Mouse (Mus musculus): ENCODE data around the gene Foxp1. TPM values are rescaled to one million over a fixed set of nuclear protein-coding genes. Genes with fewer than 3 reads are reported as not detected.

Foxp1 gene
- polyA plus RNA-seq, 1 experiment = 73.4 TPM

- peaks cover 24% of the 10 kb centered on the region for H3K4me1 ChIP-seq (ENCODE audit: control insufficient read depth, insufficient read depth, low read length)
- no peak for TF ChIP-seq CTCF (IDR thresholded peaks at IDR 0.05; ENCODE audit: low read depth, low read length)
- TF ChIP-seq POLR2A (IDR thresholded peaks at IDR 0.05; ENCODE audit: borderline replicate concordance, low read depth, low read length) = no peak
- peak overlapping the region; percentile 83 for H3K27ac ChIP-seq (ENCODE audit: insufficient read depth, low read depth, low read length)
- peak overlapping the region; percentile 97 for H3K4me3 ChIP-seq (ENCODE audit: insufficient read depth, low read length)
These were observed 493.6 kb downstream of the Foxp1 start for GRCm38 (mm10) chr6:99028989-99029305.

DNA sequence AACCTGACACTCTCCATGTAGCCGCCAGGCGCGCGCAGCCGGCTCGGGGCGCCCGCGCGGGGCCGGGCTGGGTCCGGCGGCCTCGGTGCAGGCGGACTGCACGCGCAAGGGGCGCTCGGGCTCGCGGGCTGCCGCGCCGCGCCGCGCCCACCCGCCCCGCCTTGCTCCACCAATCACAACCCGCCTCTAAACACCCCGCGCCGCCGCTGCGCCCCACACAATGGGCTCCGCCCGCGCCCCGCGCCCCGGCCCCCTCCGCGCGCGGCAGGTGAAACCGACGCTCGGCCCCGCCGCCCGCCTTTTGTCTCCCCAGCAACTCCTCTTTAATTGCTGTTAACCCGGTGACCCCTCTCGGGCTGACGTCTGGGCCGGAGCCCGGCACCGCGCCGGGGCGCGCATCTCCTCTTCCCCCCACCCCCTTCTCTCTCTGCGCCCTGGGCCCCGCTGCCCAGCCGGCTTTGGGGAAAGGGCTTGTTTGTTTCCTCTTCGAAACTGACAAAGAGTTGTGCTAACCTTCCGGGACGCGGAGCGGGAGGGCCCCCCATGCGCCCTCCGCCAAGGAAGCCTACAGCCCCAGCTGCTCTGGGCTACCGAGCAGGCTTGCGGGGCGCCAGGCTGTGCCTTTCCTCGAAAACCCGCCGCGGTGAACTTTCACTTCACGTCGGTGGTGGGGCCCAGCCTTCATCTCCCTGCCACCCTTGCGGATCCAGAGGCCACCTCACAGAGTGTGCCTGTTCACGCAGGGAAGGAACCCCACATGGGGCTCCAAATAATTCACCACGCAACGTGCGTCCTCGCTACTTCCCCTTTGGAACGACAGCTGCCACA is 494.1 kb downstream of the Foxp1 start:
- H3K27ac ChIP-seq (ENCODE audit: insufficient read depth, low read depth, low read length) = peak overlapping the region; percentile 83
- TF ChIP-seq CTCF (IDR thresholded peaks at IDR 0.05; ENCODE audit: low read depth, low read length) = no peak
- TF ChIP-seq POLR2A (IDR thresholded peaks at IDR 0.05; ENCODE audit: borderline replicate concordance, low read depth, low read length) = no peak
- peak overlapping the region; percentile 97 for H3K4me3 ChIP-seq (ENCODE audit: insufficient read depth, low read length)
- H3K4me1 ChIP-seq (ENCODE audit: control insufficient read depth, insufficient read depth, low read length) = peaks cover 28% of the 10 kb centered on the region

DNA sequence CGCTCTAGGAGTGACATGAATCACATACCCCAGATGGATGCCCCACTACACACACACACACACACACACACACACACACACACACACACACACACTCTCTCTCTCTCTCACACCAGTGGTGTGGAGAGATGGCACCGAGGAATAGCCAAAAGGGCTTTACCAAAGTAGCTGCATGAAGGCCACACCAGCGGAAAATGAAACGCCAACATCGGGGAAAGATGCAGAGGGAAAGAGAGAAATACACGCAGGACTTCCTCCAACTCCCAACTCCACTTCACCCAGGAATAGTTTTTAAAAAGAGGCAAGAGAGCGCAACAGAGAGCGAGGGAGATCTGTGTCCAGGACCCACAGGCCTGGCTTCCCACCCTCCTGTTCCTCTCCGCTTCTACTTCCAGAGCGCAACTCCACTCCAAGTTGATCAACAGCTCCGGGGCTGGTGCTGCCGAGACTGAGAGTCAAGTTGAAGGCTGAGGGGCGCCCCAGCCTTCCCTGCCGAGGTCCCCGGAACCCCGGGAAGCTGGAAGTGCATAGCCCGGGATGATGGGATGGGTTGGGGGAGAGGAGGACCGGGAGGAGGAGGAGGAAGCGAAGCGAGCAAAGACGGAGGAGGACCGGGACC is 494.9 kb downstream of the Foxp1 start:
- peak overlapping the region; percentile 77 for H3K27ac ChIP-seq (ENCODE audit: insufficient read depth, low read depth, low read length)
- peaks cover 29% of the 10 kb centered on the region for H3K4me1 ChIP-seq (ENCODE audit: control insufficient read depth, insufficient read depth, low read length)
- TF ChIP-seq CTCF (IDR thresholded peaks at IDR 0.05; ENCODE audit: low read depth, low read length) (no peak), POLR2A (IDR thresholded peaks at IDR 0.05; ENCODE audit: borderline replicate concordance, low read depth, low read length) (no peak)

DNA sequence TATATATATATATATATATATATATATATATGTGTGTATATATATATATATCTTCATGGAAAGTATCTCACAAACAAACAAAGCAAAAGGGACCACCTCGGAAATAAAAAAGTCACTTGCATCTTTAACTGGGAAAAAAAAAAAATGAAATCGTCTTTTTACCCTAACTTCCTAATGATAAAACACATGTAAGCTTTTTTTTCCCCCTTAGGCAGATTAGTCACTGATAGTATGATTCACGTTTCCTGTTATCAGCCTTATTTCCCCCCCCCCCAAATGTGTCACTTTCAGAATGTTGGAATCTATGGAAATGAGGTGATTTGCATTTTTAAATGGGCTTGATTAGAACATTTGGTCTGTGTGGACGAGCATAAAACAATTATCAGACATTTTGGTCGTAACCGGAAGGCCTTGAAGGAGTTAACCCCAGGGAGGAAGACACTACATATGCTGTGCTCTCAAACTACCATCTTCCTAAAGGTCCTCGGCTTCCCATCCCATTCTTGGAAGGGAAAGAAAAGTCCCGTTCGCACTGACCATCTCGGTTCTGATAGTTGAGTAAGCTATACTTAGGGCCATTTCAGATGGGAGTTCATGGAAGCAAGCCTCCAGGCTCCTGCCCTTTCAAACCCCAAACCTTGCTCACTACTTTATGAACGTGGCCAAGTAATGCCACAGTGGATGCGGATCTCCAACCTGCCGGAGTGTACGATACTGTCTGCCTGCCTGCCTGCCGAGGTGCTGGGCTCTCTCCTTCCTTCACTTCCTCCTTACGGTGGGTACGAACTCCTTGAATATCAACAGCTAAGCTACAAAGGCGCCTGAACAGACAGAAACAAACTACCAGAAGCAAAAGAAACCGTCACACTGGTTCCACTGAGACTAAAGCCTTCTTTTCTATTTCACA is 495.6 kb downstream of the Foxp1 start:
- H3K4me1 ChIP-seq (ENCODE audit: control insufficient read depth, insufficient read depth, low read length) = peaks cover 28% of the 10 kb centered on the region
- TF ChIP-seq CTCF (IDR thresholded peaks at IDR 0.05; ENCODE audit: low read depth, low read length) (no peak), POLR2A (IDR thresholded peaks at IDR 0.05; ENCODE audit: borderline replicate concordance, low read depth, low read length) (no peak)
- peak overlapping the region; percentile 77 for H3K27ac ChIP-seq (ENCODE audit: insufficient read depth, low read depth, low read length)
- peak overlapping the region; percentile 97 for H3K4me3 ChIP-seq (ENCODE audit: insufficient read depth, low read length)

More for the DNA sequence above, 494.9 kb downstream of the Foxp1 start:
- peak overlapping the region; percentile 97 for H3K4me3 ChIP-seq (ENCODE audit: insufficient read depth, low read length)

GRCm38 (mm10) chr6:99026040-99026439 is 496.5 kb downstream of the Foxp1 start:
- Histone ChIP-seq H3K4me3 (ENCODE audit: insufficient read depth, low read length) (peak overlapping the region; percentile 55), H3K4me1 (ENCODE audit: control insufficient read depth, insufficient read depth, low read length) (peaks cover 28% of the 10 kb centered on the region), H3K27ac (ENCODE audit: insufficient read depth, low read depth, low read length) (peak overlapping the region; percentile 20)
- TF ChIP-seq POLR2A (IDR thresholded peaks at IDR 0.05; ENCODE audit: borderline replicate concordance, low read depth, low read length) (no peak), CTCF (IDR thresholded peaks at IDR 0.05; ENCODE audit: low read depth, low read length) (no peak)

- peaks cover 21% of the 10 kb centered on the region for H3K4me1 ChIP-seq (ENCODE audit: control insufficient read depth, insufficient read depth, low read length)
- H3K4me3 ChIP-seq (ENCODE audit: insufficient read depth, low read length) = peak overlapping the region; percentile 37
- no peak for TF ChIP-seq CTCF (IDR thresholded peaks at IDR 0.05; ENCODE audit: low read depth, low read length)
- no peak for TF ChIP-seq POLR2A (IDR thresholded peaks at IDR 0.05; ENCODE audit: borderline replicate concordance, low read depth, low read length)
- peak overlapping the region; percentile 74 for H3K27ac ChIP-seq (ENCODE audit: insufficient read depth, low read depth, low read length)
These were observed 497.9 kb downstream of the Foxp1 start for GRCm38 (mm10) chr6:99024588-99024987.

DNA sequence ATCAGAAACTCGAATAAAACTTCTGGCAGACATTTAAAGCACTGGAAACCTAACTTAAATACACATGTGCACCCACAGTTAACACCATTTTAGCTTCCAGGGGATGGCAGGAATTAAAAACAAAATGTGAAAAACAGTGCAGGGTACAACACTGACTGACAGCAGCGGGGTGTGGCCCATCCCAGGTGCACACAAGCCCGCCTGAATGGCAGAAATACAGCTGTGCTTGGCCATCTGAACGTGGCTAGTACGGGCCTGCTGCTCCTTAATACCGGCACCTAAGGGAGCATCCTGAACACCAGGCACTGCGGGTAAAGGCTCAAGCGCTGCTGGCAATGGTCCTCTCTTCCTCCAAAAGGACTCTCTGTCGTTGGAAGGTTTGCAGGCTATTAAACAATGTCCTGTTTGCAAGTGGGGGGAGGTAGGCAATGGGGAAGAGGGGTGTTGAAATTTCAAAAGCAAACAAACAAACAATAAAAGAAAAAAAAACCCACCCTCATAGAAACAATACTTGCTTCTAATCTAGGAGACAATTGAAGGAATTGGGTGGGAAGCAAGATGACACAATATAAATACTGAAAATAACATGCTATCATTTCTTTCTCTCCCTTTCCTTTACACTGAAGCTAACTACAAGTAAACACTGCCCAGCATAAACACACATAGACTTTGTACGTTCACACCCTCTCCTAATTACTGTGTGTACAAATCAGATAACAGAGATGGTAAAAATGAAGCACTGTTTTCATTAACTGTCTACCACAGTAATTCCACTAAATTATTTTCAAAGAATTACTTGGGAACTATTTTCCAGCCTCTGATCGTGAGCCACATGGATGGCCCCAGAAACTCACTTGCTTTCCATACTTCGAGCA is 501.7 kb downstream of the Foxp1 start:
- no peak overlapping the region for H3K4me3 ChIP-seq (ENCODE audit: insufficient read depth, low read length)
- H3K4me1 ChIP-seq (ENCODE audit: control insufficient read depth, insufficient read depth, low read length) = peaks cover 18% of the 10 kb centered on the region
- TF ChIP-seq CTCF (IDR thresholded peaks at IDR 0.05; ENCODE audit: low read depth, low read length) (no peak), POLR2A (IDR thresholded peaks at IDR 0.05; ENCODE audit: borderline replicate concordance, low read depth, low read length) (no peak)
- H3K27ac ChIP-seq (ENCODE audit: insufficient read depth, low read depth, low read length) = no peak overlapping the region

DNA sequence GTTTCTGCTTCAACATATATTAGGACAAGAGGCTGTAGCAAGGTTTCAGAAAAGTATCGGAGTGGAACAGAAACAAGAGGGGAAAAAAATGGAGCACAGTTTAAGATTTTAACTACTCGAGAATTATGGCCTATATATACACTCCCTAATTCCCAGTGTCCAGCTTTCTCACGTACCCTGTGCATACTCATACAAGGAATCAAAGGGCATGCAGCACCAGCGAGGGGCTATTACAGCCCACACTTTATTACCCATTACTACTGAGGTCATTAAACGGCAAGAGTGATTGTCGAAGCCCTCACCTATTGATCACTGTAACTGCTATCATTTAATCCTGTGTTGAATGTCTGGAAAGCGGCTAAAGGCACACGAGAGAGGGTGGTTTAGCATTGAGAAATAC is 502.8 kb downstream of the Foxp1 start:
- TF ChIP-seq CTCF (IDR thresholded peaks at IDR 0.05; ENCODE audit: low read depth, low read length) (no peak), POLR2A (IDR thresholded peaks at IDR 0.05; ENCODE audit: borderline replicate concordance, low read depth, low read length) (no peak)
- Histone ChIP-seq H3K27ac (ENCODE audit: insufficient read depth, low read depth, low read length) (no peak overlapping the region), H3K4me1 (ENCODE audit: control insufficient read depth, insufficient read depth, low read length) (peaks cover 14% of the 10 kb centered on the region), H3K4me3 (ENCODE audit: insufficient read depth, low read length) (no peak overlapping the region)

GRCm38 (mm10) chr6:99019266-99019665 is 503.3 kb downstream of the Foxp1 start:
- Histone ChIP-seq H3K4me1 (ENCODE audit: control insufficient read depth, insufficient read depth, low read length) (peaks cover 14% of the 10 kb centered on the region), H3K4me3 (ENCODE audit: insufficient read depth, low read length) (no peak overlapping the region), H3K27ac (ENCODE audit: insufficient read depth, low read depth, low read length) (no peak overlapping the region)
- TF ChIP-seq POLR2A (IDR thresholded peaks at IDR 0.05; ENCODE audit: borderline replicate concordance, low read depth, low read length) (no peak), CTCF (IDR thresholded peaks at IDR 0.05; ENCODE audit: low read depth, low read length) (no peak)
